Mouse (Mus musculus): ENCODE data around the gene Meaf6. TPM values are rescaled to one million over a fixed set of nuclear protein-coding genes. Genes with fewer than 3 reads are reported as not detected.

Gene Meaf6
- polyA plus RNA-seq, 1 experiment from 2014 or later = 23.0 TPM

- no peaks in the 10 kb centered on the region for H3K27me3 ChIP-seq (replicated peaks; ENCODE audit: control insufficient read depth, insufficient read depth, low read length)
- no peaks in the 10 kb centered on the region for H3K9me3 ChIP-seq (ENCODE audit: control insufficient read depth)
- TF ChIP-seq CTCF (IDR thresholded peaks at IDR 0.05; ENCODE audit: low read depth) = peak; percentile 28; the same call in 1 of the 2 replicates
- no peak overlapping the region for H3K27ac ChIP-seq (ENCODE audit: low read depth, low read length)
- no peak overlapping the region for H3K4me2 ChIP-seq (replicated peaks; ENCODE audit: low read depth)
- 67% methylated on average over 10 of the region's 10 CpGs for WGBS
- H3K4me3 ChIP-seq (ENCODE audit: low read depth, low read length) = no peak overlapping the region
- H3K9ac ChIP-seq (ENCODE audit: low read depth, low read length) = no peak overlapping the region
- H3K36me3 ChIP-seq (ENCODE audit: control insufficient read depth, insufficient read depth) = peaks cover 26% of the 10 kb centered on the region
- H3K4me1 ChIP-seq (replicated peaks; ENCODE audit: control insufficient read depth, insufficient read depth, low read length) = peaks cover 22% of the 10 kb centered on the region
- ATAC-seq = no peak
Measured at GRCm38 (mm10) chr4:125119070-125119469, 34.1 kb downstream of the Meaf6 start.

- H3K36me3 ChIP-seq (ENCODE audit: control insufficient read depth, insufficient read depth) = peaks cover 26% of the 10 kb centered on the region
- no peak overlapping the region for H3K4me2 ChIP-seq (replicated peaks; ENCODE audit: low read depth)
- no peak for ATAC-seq
- no peaks in the 10 kb centered on the region for H3K9me3 ChIP-seq (ENCODE audit: control insufficient read depth)
- H3K9ac ChIP-seq (ENCODE audit: low read depth, low read length) = no peak overlapping the region
- no peak overlapping the region for H3K4me3 ChIP-seq (ENCODE audit: low read depth, low read length)
- no peak overlapping the region for H3K27ac ChIP-seq (ENCODE audit: low read depth, low read length)
- 95% methylated on average over 11 of the region's 11 CpGs for WGBS
- H3K27me3 ChIP-seq (replicated peaks; ENCODE audit: control insufficient read depth, insufficient read depth, low read length) = no peaks in the 10 kb centered on the region
- peaks cover 22% of the 10 kb centered on the region for H3K4me1 ChIP-seq (replicated peaks; ENCODE audit: control insufficient read depth, insufficient read depth, low read length)
- TF ChIP-seq CTCF (IDR thresholded peaks at IDR 0.05; ENCODE audit: low read depth) = no peak
Measured at GRCm38 (mm10) chr4:125119721-125120120, 34.8 kb downstream of the Meaf6 start.

GRCm38 (mm10) chr4:125122431-125123278 lies 37.7 kb downstream of the Meaf6 start:
- TF ChIP-seq CTCF (IDR thresholded peaks at IDR 0.05; ENCODE audit: low read depth) = peak; percentile 53
- 16% methylated on average over 16 of the region's 16 CpGs for WGBS
- H3K9ac ChIP-seq (ENCODE audit: low read depth, low read length) = 0 out of 2 replicates have a peak overlapping the region, but pooled peaks have one; percentile 22

DNA sequence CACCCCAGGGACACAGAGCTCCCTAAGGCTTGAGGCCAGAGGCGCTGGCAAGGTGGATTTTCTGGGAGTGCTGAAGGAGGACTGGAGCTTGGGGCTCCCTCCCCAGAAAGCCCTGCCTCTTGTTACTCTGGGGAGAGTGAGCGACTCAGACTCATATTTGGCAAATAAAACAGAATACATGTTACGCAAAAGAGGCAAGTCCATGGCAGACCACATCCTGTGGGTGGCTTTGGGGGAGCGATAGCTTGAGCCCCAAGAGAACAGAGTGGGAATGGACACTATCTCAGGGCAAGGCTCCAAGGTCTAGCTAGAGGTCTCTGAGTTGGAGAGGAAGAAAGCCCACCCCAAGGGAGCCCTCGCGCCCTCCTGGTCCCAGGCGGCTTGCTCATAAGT lies 38.3 kb downstream of the Meaf6 start:
- TF ChIP-seq CTCF (IDR thresholded peaks at IDR 0.05; ENCODE audit: low read depth) = no peak
- ATAC-seq = no peak
- Histone ChIP-seq H3K4me3 (ENCODE audit: low read depth, low read length) (no peak overlapping the region), H3K9me3 (ENCODE audit: control insufficient read depth) (no peaks in the 10 kb centered on the region), H3K9ac (ENCODE audit: low read depth, low read length) (no peak overlapping the region), H3K36me3 (ENCODE audit: control insufficient read depth, insufficient read depth) (peaks cover 26% of the 10 kb centered on the region), H3K4me1 (replicated peaks; ENCODE audit: control insufficient read depth, insufficient read depth, low read length) (peaks cover 23% of the 10 kb centered on the region), H3K4me2 (replicated peaks; ENCODE audit: low read depth) (peak overlapping the region; percentile 40; the same call in 1 of the 2 replicates), H3K27me3 (replicated peaks; ENCODE audit: control insufficient read depth, insufficient read depth, low read length) (no peaks in the 10 kb centered on the region), H3K27ac (ENCODE audit: low read depth, low read length) (peak overlapping the region; percentile 81)
- 72% methylated on average over 7 of the region's 7 CpGs for WGBS

More at GRCm38 (mm10) chr4:125122431-125123278, 37.7 kb downstream of the Meaf6 start:
- ATAC-seq = peak; percentile 79
- no peak overlapping the region for H3K4me3 ChIP-seq (ENCODE audit: low read depth, low read length)
- peak overlapping the region; percentile 81 for H3K27ac ChIP-seq (ENCODE audit: low read depth, low read length)
- peaks cover 26% of the 10 kb centered on the region for H3K36me3 ChIP-seq (ENCODE audit: control insufficient read depth, insufficient read depth)
- H3K4me2 ChIP-seq (replicated peaks; ENCODE audit: low read depth) = peak overlapping the region; percentile 40
- H3K27me3 ChIP-seq (replicated peaks; ENCODE audit: control insufficient read depth, insufficient read depth, low read length) = no peaks in the 10 kb centered on the region
- peaks cover 23% of the 10 kb centered on the region for H3K4me1 ChIP-seq (replicated peaks; ENCODE audit: control insufficient read depth, insufficient read depth, low read length)
- H3K9me3 ChIP-seq (ENCODE audit: control insufficient read depth) = no peaks in the 10 kb centered on the region

- peak overlapping the region; percentile 27; the same call in 1 of the 2 replicates for H3K4me2 ChIP-seq (replicated peaks; ENCODE audit: low read depth)
- WGBS = 25% methylated on average over 7 of the region's 7 CpGs
- ATAC-seq = peak; percentile 46
- peak overlapping the region; percentile 72 for H3K27ac ChIP-seq (ENCODE audit: low read depth, low read length)
- no peaks in the 10 kb centered on the region for H3K9me3 ChIP-seq (ENCODE audit: control insufficient read depth)
- H3K27me3 ChIP-seq (replicated peaks; ENCODE audit: control insufficient read depth, insufficient read depth, low read length) = no peaks in the 10 kb centered on the region
- peaks cover 23% of the 10 kb centered on the region for H3K4me1 ChIP-seq (replicated peaks; ENCODE audit: control insufficient read depth, insufficient read depth, low read length)
- no peak overlapping the region; the same call in 1 of the 2 replicates for H3K9ac ChIP-seq (ENCODE audit: low read depth, low read length)
- no peak for TF ChIP-seq CTCF (IDR thresholded peaks at IDR 0.05; ENCODE audit: low read depth)
- H3K36me3 ChIP-seq (ENCODE audit: control insufficient read depth, insufficient read depth) = peaks cover 16% of the 10 kb centered on the region
- no peak overlapping the region for H3K4me3 ChIP-seq (ENCODE audit: low read depth, low read length)
Measured at GRCm38 (mm10) chr4:125124424-125125209, 39.7 kb downstream of the Meaf6 start.
